Mouse (Mus musculus) frontal cortex, adult (tissue): Measurements from ENCODE around the gene Evl.
"Not testable (repeated sequence)": the region's sequence is repeated elsewhere in the genome, so short reads cannot be mapped to it uniquely, and the experiment has no call there.

Experiments used
- ATAC-seq: cut with Nextera tagmentation; 2 replicates; pipeline ENCODE4 v1.9.2; 2017; ENCODE audit warnings: mild to moderate bottlenecking, moderate library complexity, mixed read lengths; ENCODE audit not compliant: low TSS enrichment

Evl gene

GRCm38 (mm10) chr12:108554120-108554841 lies at the start of gene Evl:
TSS of gene Evl (plus strand) at chr12:108554720.
- peak; percentile 75 for ATAC-seq

GRCm38 (mm10) chr12:108505846-108506245 lies 48.7 kb upstream of the Evl start:
- no peak for ATAC-seq

GRCm38 (mm10) chr12:108507046-108507445 lies 47.5 kb upstream of the Evl start:
- not testable (repeated sequence) for ATAC-seq

- ATAC-seq = peak; percentile 86
Measured at GRCm38 (mm10) chr12:108510571-108510970, 43.9 kb upstream of the Evl start.

- ATAC-seq = peak; percentile 75
Measured at GRCm38 (mm10) chr12:108511009-108511408, 43.5 kb upstream of the Evl start.

- ATAC-seq = no peak
Measured at GRCm38 (mm10) chr12:108515464-108515863, 39.1 kb upstream of the Evl start.

GRCm38 (mm10) chr12:108519374-108519773 lies 35.1 kb upstream of the Evl start:
- ATAC-seq = no peak

- peak; percentile 56 for ATAC-seq
Measured at GRCm38 (mm10) chr12:108529214-108529613, 25.3 kb upstream of the Evl start.

GRCm38 (mm10) chr12:108534484-108534883 lies 20.0 kb upstream of the Evl start:
- ATAC-seq = no peak

GRCm38 (mm10) chr12:108536461-108536860 lies 18.1 kb upstream of the Evl start:
- ATAC-seq = no peak

- ATAC-seq = 0 out of 2 replicates have a peak, but pooled peaks have one; percentile 28
Measured at GRCm38 (mm10) chr12:108541088-108541487, 13.4 kb upstream of the Evl start.

- ATAC-seq = peak; percentile 48
Measured at GRCm38 (mm10) chr12:108546508-108547153, 7.9 kb upstream of the Evl start.

- ATAC-seq = no peak
Measured at GRCm38 (mm10) chr12:108547251-108547875, 7.2 kb upstream of the Evl start.

- ATAC-seq = no peak
Measured at GRCm38 (mm10) chr12:108551731-108552130, 2.8 kb upstream of the Evl start.

GRCm38 (mm10) chr12:108553079-108553478 lies 1.4 kb upstream of the Evl start:
- no peak for ATAC-seq

GRCm38 (mm10) chr12:108554861-108555556 lies 489 bp downstream of the Evl start:
- ATAC-seq = peak; percentile 51

- ATAC-seq = no peak
Measured at GRCm38 (mm10) chr12:108558194-108558593, 3.7 kb downstream of the Evl start.

GRCm38 (mm10) chr12:108563238-108563637 lies 8.7 kb downstream of the Evl start:
- no peak for ATAC-seq

GRCm38 (mm10) chr12:108564910-108565506 lies 10.5 kb downstream of the Evl start:
- ATAC-seq = no peak

- ATAC-seq = peak; percentile 81
Measured at GRCm38 (mm10) chr12:108579156-108579871, 24.8 kb downstream of the Evl start.

GRCm38 (mm10) chr12:108583775-108584174 lies 29.3 kb downstream of the Evl start:
- no peak for ATAC-seq
